Mouse (Mus musculus) layer of hippocampus, adult 18-20 months (tissue): ENCODE results near the gene Ankrd22. TPM values are rescaled to one million over a fixed set of nuclear protein-coding genes. Genes with fewer than 3 reads are reported as not detected.
"Not testable (repeated sequence)": the region's sequence is repeated elsewhere in the genome, so short reads cannot be mapped to it uniquely, and the experiment has no call there.

Source experiments
- DNase-seq, 2 experiments: peaks; one replicate each; pipeline ENCODE4 v3.0.0; 2022; ENCODE audit warnings: low spot score in 2 of 2
- long read RNA-seq: library from polyadenylated mRNA; stranded (forward); transcript quantifications from one replicate; pipeline ENCODE4 v2.0.0, GENCODE M21; 2021
- total RNA-seq, 2 experiments: library from RNA; stranded (reverse); gene quantifications; 2 replicates each; pipeline ENCODE4 v1.2.3; 2021

Gene Ankrd22
- not detected for total RNA-seq
- long read RNA-seq: 0 reads

DNA sequence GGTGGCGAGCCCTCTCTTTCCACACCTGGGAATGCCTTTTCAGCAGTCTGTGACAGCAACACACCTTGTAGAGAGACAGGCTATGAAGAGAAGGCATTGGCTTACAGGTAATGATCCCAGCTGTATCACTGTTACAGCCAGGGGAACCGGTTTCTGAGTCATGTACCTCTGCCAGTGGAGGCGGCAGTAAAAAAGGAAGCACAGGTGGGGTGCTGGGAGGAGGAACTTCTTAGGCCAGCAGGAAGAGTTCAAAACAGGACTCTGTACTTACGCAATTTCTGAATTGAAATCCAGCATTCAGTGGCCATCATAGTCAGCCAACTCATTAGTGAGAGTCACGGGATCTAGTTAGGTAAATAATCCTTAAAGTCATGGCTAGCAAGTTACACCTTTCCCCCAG lies at the start of gene Ankrd22:
Gene Ankrd22 (minus strand): TSS at position 163 of the 400 bp plus-strand sequence.
- no peak for DNase-seq

- no peak for DNase-seq
Measured at GRCm38 (mm10) chr19:34214136-34214535, 48.3 kb upstream of the Ankrd22 start.

GRCm38 (mm10) chr19:34213251-34213645 lies 47.4 kb upstream of the Ankrd22 start:
- DNase-seq: no peak

DNA sequence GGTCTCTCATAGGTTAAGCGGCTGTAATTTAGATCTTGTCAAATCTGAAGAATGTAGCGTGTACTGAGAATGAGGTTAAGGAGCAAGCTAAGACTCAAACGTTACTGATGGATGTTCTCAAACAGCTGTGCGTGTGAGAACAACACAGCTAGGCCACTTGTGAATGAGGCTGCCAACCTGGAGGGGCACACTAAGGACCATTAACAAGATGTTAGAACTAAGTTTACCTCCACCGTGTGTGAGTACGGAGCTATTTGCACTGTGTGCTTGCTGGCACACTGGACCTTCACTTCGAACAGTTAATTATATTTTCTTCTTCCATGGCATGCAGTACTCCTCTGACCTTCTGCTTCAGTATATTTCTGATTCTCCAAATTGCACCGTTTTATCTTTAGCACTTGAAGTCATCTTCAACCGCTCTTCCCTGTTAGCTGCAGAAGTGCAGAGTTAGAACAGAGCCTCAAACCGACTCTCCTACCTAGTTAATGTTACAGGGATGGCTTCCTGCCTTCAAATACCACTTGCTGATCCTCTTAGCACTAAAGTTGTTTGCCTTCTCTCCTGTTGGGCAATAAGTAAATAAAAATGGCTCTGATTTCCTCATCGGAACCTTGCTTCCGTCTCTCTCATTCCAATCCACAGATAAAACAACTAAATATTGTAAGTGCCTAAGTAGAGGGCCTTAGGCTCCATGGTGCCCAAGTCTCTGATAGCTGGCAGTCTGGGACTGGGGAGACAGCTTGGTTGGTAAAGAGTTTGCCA lies 46.8 kb upstream of the Ankrd22 start:
- DNase-seq: no peak

- no peak for DNase-seq
Measured at GRCm38 (mm10) chr19:34210841-34211240, 45.0 kb upstream of the Ankrd22 start.

- DNase-seq: no peak
Measured at GRCm38 (mm10) chr19:34209930-34210581, 44.2 kb upstream of the Ankrd22 start.

- DNase-seq: no peak
Measured at GRCm38 (mm10) chr19:34209031-34209430, 43.2 kb upstream of the Ankrd22 start.

DNA sequence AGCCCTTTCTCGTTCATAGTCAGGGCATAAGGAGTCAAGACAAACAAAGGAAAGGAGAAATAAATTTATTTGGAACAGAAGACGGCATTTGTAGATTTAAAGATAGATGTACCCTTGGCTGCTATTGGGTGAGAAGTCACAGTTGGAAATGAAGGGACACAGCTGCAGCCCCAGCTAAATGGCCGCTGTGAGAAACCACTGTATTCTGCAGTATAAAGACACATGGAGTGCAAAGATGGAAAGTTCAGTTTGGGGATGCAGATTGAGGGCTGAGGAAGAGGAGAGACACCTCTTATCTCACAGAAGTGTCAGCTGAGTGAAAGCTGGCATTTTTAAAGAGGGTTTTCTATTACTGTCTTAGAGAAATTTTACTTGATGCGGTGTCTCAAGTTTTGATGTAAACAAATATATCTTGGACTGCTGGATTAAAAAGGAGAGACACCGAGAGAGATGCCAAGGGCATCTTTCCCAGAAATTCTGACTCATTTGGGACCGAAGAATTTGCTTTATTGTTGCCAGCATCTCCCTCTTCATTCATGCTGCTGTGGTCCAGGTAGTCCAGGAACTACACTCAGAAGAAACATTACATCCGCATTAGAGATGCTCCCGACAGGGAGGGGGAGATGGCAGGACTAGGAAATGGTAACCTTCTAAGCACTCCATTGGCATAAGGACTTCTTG lies 41.0 kb upstream of the Ankrd22 start:
- DNase-seq: no peak

DNA sequence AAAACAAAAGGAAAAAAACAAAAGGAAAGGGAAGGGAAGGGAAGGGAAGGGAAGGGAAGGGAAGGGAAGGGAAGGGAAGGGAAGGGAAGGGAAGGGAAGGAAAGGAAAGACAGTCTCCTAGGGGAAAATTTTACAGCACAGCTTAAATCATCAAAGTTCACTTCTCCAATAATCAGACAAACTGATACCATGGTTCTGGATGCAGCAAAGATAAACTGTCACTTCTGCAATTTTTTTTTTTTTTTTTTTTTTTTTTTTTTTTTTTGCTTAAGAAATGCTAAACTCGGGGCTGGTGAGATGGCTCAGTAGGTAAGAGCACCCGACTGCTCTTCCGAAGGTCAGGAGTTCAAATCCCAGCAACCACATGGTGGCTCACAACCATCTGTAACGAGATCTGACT lies 40.3 kb upstream of the Ankrd22 start:
- DNase-seq: not testable (repeated sequence)

DNA sequence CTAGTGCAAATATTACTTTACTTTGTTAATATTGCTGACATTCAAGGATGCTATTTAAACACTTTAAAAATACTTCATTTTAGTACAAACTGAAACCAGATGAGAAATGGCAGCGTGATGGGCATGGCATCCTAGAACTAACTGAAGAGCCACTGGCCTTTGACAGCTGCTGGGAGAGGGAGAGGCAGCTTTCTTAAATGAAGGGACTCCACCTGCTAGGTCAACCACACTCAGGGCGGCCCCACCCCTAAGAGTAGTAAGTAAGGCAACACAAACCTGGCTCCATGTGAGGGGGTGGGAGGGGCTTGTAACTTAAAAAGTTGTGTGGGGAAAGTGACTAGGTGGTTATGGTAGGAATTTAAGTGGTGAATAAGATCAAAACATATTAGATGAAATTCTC lies 36.8 kb upstream of the Ankrd22 start:
- no peak for DNase-seq

DNA sequence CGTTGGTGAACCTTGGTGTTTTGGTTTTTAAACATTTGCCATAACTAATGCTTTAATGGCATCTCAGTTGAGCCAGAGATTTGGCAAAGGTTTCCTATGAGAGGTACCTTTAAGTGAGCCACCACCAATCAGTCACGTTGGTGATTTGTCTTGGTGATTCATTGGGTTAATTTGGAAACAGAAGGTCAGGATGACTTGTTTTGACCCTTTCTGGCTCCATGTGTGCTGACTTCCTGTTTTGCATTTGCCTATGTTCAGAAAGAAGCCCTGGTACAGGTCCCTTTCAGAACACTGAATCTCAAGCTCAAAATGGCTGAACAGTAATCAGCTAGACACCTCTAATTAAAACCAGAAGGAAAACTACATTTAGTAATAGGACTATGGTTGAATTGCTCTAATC lies 33.6 kb upstream of the Ankrd22 start:
- DNase-seq: no peak

GRCm38 (mm10) chr19:34198901-34199300 lies 33.0 kb upstream of the Ankrd22 start:
- DNase-seq: no peak

DNA sequence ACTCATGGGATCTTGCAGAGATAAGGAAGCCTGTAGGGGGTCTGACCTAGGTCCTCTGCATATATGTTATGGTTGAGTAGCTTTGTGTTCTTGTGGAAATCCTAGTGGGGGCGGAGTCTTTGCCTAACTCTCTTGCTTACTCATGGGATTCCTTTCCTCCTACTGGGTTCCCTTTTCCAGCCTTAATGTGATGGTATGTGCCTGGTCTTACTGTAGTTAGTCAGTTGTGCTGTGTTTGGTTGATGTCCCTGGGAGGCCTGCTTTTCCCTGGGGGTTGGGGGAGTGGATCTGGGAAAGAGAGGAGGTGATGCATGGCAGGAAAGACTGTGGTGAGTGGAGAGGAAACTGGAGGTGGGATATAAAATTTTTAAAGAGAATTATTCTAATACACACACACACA lies 32.2 kb upstream of the Ankrd22 start:
- no peak for DNase-seq

DNA sequence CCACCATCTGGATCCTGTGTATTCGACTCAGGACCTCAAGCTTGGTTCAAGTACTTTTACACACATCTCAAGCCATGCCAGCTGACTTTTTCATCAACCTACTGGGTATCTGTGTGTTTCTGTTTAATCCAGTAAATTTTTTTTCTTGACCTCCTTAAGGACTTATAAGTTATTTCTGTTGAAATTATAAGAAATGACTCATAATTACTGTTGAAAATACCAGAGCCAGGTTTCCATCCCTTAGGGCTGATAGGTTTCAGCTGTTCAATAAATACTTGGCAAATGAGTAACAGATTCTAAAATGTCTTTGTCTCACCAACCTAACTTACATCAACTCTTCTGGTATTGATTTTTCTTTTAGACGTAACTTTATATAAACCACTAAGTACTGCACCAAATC lies 29.2 kb upstream of the Ankrd22 start:
- DNase-seq: no peak

DNA sequence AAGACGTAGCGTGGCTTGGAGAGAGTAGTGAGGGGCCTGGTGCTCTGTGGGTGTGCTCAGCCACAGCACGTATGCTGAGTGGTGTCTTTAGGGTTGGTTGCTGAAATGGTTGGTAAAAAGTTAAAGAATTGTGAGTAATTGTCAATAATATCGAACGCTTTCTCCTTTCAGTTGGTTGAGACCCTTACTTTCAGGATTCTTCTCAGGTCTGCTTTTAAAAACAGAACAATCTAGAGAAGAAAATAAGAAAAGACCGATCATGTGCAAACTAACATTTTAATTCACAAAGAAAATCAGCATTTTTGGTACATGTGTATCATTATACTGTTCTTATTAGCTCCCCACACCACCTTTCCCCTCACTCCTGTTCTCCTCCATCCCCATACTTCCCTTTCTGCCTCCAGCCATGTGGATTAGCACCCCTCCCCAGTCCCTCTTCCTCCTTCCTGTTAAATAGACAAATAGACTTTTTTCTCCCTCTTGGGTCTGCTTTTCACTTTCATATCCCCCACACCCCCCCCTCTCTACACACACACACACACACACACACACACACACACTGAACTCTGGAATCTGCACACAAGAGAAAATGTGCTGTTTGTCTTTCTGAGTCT lies 28.4 kb upstream of the Ankrd22 start:
- no peak for DNase-seq

- no peak for DNase-seq
Measured at GRCm38 (mm10) chr19:34193683-34194082, 27.8 kb upstream of the Ankrd22 start.

DNA sequence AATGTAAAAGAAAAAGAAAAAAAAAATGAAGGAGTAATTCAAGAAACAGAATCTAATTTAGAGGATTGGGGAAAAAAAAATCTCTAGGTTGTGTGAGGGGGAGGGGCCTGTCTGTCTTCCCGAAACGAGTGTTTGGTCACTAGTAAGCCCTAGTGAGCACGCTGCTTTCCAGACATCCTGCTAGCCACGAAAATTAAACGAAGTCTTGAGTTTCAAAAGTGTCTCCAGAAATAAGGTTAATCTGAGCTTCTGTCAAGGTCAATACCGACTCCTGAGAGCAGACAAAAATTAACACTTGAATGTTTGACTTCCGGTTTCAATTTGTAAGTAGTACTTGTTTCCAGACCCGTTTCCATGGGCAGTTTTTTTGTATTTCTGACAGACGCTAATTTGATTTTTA lies 27.3 kb upstream of the Ankrd22 start:
- peak in 1 of 2 experiments; percentile 53 for DNase-seq

DNA sequence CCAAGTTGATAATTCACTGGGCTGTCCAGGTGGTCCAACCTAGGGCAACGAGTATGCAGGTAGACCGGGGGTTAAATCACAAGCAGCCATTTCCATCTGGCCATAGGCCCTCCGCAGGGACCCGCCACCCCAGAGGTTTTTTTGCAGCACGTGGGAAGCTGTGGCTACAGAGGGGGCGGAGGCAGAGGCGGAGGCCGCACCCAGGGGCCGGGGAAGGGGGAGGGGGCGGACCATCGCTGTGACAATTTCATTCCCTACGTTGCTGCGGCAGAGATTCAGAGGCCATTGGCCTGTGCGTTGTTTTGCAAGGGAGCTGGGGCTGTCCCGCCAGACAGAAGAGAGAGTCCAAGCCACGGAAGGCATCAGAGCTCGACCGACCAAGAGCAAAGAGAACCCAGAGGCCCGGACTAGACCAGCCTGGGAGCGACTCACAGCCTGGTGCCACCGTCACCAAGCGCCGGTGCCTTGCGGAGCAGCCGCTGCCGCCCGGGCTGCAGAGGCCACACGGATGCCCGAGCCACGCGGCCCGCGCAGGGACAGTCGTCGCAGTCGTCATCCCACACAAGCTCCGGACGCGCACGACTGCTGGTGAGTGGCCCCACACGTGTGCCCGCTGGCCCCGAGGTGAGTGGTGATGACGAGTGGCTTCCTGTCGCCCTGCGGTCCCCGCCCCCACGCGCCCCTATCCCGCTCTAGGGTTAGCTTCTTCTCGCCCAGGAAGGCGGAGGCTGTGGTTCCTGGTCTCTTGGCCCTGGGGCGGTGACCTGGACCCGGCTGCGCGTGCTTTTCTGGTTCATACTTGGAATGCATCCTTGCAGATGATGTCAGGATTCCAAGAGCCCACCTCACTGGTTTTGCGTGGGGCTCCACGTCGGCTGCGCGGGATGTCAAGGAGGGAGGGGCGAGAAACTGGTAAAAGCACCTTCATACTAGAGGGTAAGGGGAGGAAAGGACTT lies 26.4 kb upstream of the Ankrd22 start, which contains the start of gene Stambpl1:
Gene Stambpl1 (plus strand): TSS at position 222 of the 956 bp plus-strand sequence.
- peak; percentile 63 to 68 for DNase-seq

DNA sequence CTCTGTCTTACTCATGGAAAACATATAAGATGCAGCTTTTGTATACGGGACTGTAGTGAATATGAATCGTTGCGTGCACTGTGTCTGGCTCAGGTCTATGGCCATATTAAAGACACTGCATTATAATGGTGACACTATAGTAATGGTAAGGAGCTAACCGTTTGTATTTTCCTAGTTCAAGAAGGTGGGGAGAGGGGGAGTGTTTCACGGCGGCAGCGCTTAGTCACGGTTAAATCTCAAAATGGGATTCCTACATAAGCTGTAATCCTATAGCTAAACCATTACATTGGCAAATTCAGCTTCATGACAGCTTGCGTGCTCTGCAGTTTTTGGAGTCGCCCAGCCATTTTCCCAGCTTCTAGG lies 25.8 kb upstream of the Ankrd22 start:
- DNase-seq: peak in 1 of 2 experiments; percentile 44

- DNase-seq: no peak
Measured at GRCm38 (mm10) chr19:34186845-34187244, 21.0 kb upstream of the Ankrd22 start.

DNA sequence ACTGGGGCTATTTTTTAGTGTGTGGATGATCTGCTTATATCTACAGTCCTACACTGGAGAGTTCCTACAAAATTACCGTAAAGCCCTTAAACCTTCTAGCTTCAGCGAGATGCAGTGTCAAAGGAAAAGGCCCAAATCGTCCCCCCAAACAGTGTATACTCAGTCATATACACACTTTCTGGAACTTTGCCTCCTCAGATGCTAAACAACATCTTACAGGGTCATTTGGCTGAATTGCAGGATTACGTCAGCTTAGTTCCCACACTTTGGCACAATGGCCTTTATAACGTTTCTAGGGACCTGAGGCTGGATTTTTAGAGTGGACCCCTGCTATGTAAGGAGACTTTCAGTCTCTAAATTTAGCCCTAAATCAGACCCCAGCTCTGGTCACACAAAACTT lies 16.6 kb upstream of the Ankrd22 start:
- no peak for DNase-seq
